Mouse (Mus musculus): ENCODE measurements around the gene Tomm70a. TPM values are rescaled to one million over a fixed set of nuclear protein-coding genes. Genes with fewer than 3 reads are reported as not detected.

Gene Tomm70a
- polyA plus RNA-seq, 1 experiment from 2014 or later = 36.4 TPM

- H3K4me1 ChIP-seq (replicated peaks) = no peaks in the 10 kb centered on the region
- no peak overlapping the region for H3K27ac ChIP-seq
- H3K27me3 ChIP-seq = no peaks in the 10 kb centered on the region
- H3K4me2 ChIP-seq = no peak overlapping the region
- no peak overlapping the region for H3K9ac ChIP-seq
- WGBS = 93% methylated on average over 14 of the region's 14 CpGs
- no peaks in the 10 kb centered on the region for H3K9me3 ChIP-seq (replicated peaks)
- peaks cover 36% of the 10 kb centered on the region for H3K36me3 ChIP-seq
- no peak for ATAC-seq (replicated peaks; ENCODE audit: insufficient number of reproducible peaks, insufficient read depth, low FRiP score, low read depth)
- no peak overlapping the region for H3K4me3 ChIP-seq
Measured at GRCm38 (mm10) chr16:57191214-57191613, 69.7 kb downstream of the Tomm70a start.

- H3K4me3 ChIP-seq = no peak overlapping the region
- H3K27ac ChIP-seq = no peak overlapping the region
- H3K4me1 ChIP-seq (replicated peaks) = no peaks in the 10 kb centered on the region
- H3K9me3 ChIP-seq (replicated peaks) = no peaks in the 10 kb centered on the region
- H3K27me3 ChIP-seq = no peaks in the 10 kb centered on the region
- H3K9ac ChIP-seq = no peak overlapping the region
- H3K36me3 ChIP-seq = peaks cover 24% of the 10 kb centered on the region
- ATAC-seq (replicated peaks; ENCODE audit: insufficient number of reproducible peaks, insufficient read depth, low FRiP score, low read depth) = no peak
- H3K4me2 ChIP-seq = no peak overlapping the region
- 87% methylated on average over 5 of the region's 5 CpGs for WGBS
Measured at GRCm38 (mm10) chr16:57196590-57196989, 75.1 kb downstream of the Tomm70a start.

- Histone ChIP-seq H3K9me3 (replicated peaks) (no peaks in the 10 kb centered on the region), H3K4me1 (replicated peaks) (no peaks in the 10 kb centered on the region), H3K36me3 (peaks cover 17% of the 10 kb centered on the region), H3K27me3 (no peaks in the 10 kb centered on the region), H3K4me2 (no peak overlapping the region), H3K4me3 (no peak overlapping the region), H3K9ac (no peak overlapping the region), H3K27ac (no peak overlapping the region)
- WGBS = 57% methylated on average over 3 of the region's 3 CpGs
- no peak for ATAC-seq (replicated peaks; ENCODE audit: insufficient number of reproducible peaks, insufficient read depth, low FRiP score, low read depth)
Measured at GRCm38 (mm10) chr16:57197281-57197680, 75.8 kb downstream of the Tomm70a start.

Other genes with a start within 250 kb of the Tomm70a start
- gene Tmem45a, start 235.5 kb upstream of the Tomm70a start, polyA plus RNA-seq (2015; fragmentation: Nextera tagmentation; extraction: Ambion mirVana) = 16.0 and 19.7 TPM in 2 replicates
- gene Lnp1, start 193.6 kb upstream of the Tomm70a start, polyA plus RNA-seq (2015; fragmentation: Nextera tagmentation; extraction: Ambion mirVana) = 0.74 and 0.78 TPM in 2 replicates
- 0.11 and 0.15 TPM in 2 replicates for gene Tmem45a2, start 50.3 kb upstream of the Tomm70a start, polyA plus RNA-seq (2015; fragmentation: Nextera tagmentation; extraction: Ambion mirVana)
- gene Nit2, start 45.6 kb downstream of the Tomm70a start, polyA plus RNA-seq (2015; fragmentation: Nextera tagmentation; extraction: Ambion mirVana) = 45.8 and 49.5 TPM in 2 replicates
- gene Tbc1d23, start 109.8 kb downstream of the Tomm70a start, polyA plus RNA-seq (2015; fragmentation: Nextera tagmentation; extraction: Ambion mirVana) = 17.1 and 17.5 TPM in 2 replicates
- gene Tmem30c, start 171.2 kb downstream of the Tomm70a start, polyA plus RNA-seq (2015; fragmentation: Nextera tagmentation; extraction: Ambion mirVana) = not detected in 2 replicates
- 24.0 and 25.0 TPM in 2 replicates for gene Filip1l, start 231.4 kb downstream of the Tomm70a start, polyA plus RNA-seq (2015; fragmentation: Nextera tagmentation; extraction: Ambion mirVana)

Data from heart, embryonic 15.5 days (tissue).